Mouse (Mus musculus) heart, embryonic 15.5 days (tissue): ENCODE data around the gene Gys2. TPM values are rescaled to one million over a fixed set of nuclear protein-coding genes. Genes with fewer than 3 reads are reported as not detected.

Experiments used
- polyA plus RNA-seq: library from polyadenylated mRNA; unstranded; fragments of >200 nt; fragmentation: Nextera tagmentation; extraction: Ambion mirVana; gene quantifications from 2 replicates; pipeline ENCODE4 v1.2.1, GENCODE M21; 2015

The Gys2 gene
- polyA plus RNA-seq, 1 experiment from 2014 or later, result not detected

Other genes starting within 250 kb of the Gys2 start
- not detected in 2 replicates for gene Iapp, start 174.7 kb downstream of the Gys2 start, polyA plus RNA-seq
- gene Slco1a5, start 150.1 kb downstream of the Gys2 start, polyA plus RNA-seq, result 0.28 TPM in 1 of 2 replicates, not detected in the other
- gene Pyroxd1, start 127.5 kb downstream of the Gys2 start, polyA plus RNA-seq, result 12.0 and 13.0 TPM in 2 replicates
- gene Recql, start 86.0 kb downstream of the Gys2 start, polyA plus RNA-seq, result 16.2 and 19.1 TPM in 2 replicates
- gene Golt1b, start 85.9 kb downstream of the Gys2 start, polyA plus RNA-seq, result 58.3 and 61.4 TPM in 2 replicates
- 0.14 and 0.32 TPM in 2 replicates for gene Spx, start 59.7 kb downstream of the Gys2 start, polyA plus RNA-seq
- 1,301 and 1,466 TPM in 2 replicates for gene Ldhb, start 34.8 kb upstream of the Gys2 start, polyA plus RNA-seq
- 16.1 and 16.2 TPM in 2 replicates for gene Kcnj8, start 98.5 kb upstream of the Gys2 start, polyA plus RNA-seq
- 14.6 and 15.2 TPM in 2 replicates for gene Abcc9, start 229.2 kb upstream of the Gys2 start, polyA plus RNA-seq